Mouse (Mus musculus): ENCODE data around the gene Gtse1. TPM values are rescaled to one million over a fixed set of nuclear protein-coding genes. Genes with fewer than 3 reads are reported as not detected.

Gtse1 gene
- polyA plus RNA-seq, 1 experiment from 2014 or later, result 53.2 TPM

GRCm38 (mm10) chr15:85909492-85909829 is 49.9 kb downstream of the Gtse1 start:
- no peak for DNase-seq (ENCODE audit: low spot score)
- H3K4me3 ChIP-seq, result no peak overlapping the region
- no peaks in the 10 kb centered on the region for H3K9me3 ChIP-seq
- H3K4me1 ChIP-seq, result no peaks in the 10 kb centered on the region
- H3K27me3 ChIP-seq (replicated peaks; ENCODE audit: low read depth, poor library complexity, severe bottlenecking), result no peaks in the 10 kb centered on the region
- peaks cover 3% of the 10 kb centered on the region; the same call in 1 of the 2 replicates for H3K36me3 ChIP-seq (replicated peaks)
- H3K27ac ChIP-seq (replicated peaks), result no peak overlapping the region
- WGBS, result 91% methylated on average over 3 of the region's 3 CpGs

GRCm38 (mm10) chr15:85909931-85910330 is 50.4 kb downstream of the Gtse1 start:
- Histone ChIP-seq H3K9me3 (no peaks in the 10 kb centered on the region), H3K36me3 (replicated peaks) (peaks cover 3% of the 10 kb centered on the region; the same call in 1 of the 2 replicates), H3K27me3 (replicated peaks; ENCODE audit: low read depth, poor library complexity, severe bottlenecking) (no peaks in the 10 kb centered on the region), H3K4me3 (no peak overlapping the region), H3K27ac (replicated peaks) (no peak overlapping the region), H3K4me1 (no peaks in the 10 kb centered on the region)
- 74% methylated on average over 10 of the region's 10 CpGs for WGBS
- DNase-seq (ENCODE audit: low spot score), result no peak

GRCm38 (mm10) chr15:85913605-85914004 is 54.1 kb downstream of the Gtse1 start:
- peaks cover 6% of the 10 kb centered on the region for H3K9me3 ChIP-seq
- no peak overlapping the region for H3K27ac ChIP-seq (replicated peaks)
- peaks cover 15% of the 10 kb centered on the region for H3K36me3 ChIP-seq (replicated peaks)
- WGBS, result 35% methylated on average over 2 of the region's 2 CpGs
- peak; percentile 86 for DNase-seq (ENCODE audit: low spot score)
- H3K4me3 ChIP-seq, result no peak overlapping the region
- no peaks in the 10 kb centered on the region for H3K4me1 ChIP-seq
- no peaks in the 10 kb centered on the region for H3K27me3 ChIP-seq (replicated peaks; ENCODE audit: low read depth, poor library complexity, severe bottlenecking)

- WGBS, result 63% methylated on average over 8 of the region's 8 CpGs
- Histone ChIP-seq H3K4me1 (peaks cover 22% of the 10 kb centered on the region), H3K9me3 (peaks cover 6% of the 10 kb centered on the region), H3K27me3 (replicated peaks; ENCODE audit: low read depth, poor library complexity, severe bottlenecking) (no peaks in the 10 kb centered on the region), H3K4me3 (no peak overlapping the region), H3K36me3 (replicated peaks) (peaks cover 23% of the 10 kb centered on the region), H3K27ac (replicated peaks) (no peak overlapping the region)
- DNase-seq (ENCODE audit: low spot score), result no peak
Measured at GRCm38 (mm10) chr15:85919191-85919891, 59.8 kb downstream of the Gtse1 start.

GRCm38 (mm10) chr15:85919892-85920248 is 60.3 kb downstream of the Gtse1 start:
- 73% methylated on average over 8 of the region's 8 CpGs for WGBS
- peaks cover 23% of the 10 kb centered on the region for H3K36me3 ChIP-seq (replicated peaks)
- H3K4me3 ChIP-seq, result no peak overlapping the region
- H3K4me1 ChIP-seq, result peaks cover 22% of the 10 kb centered on the region
- H3K27ac ChIP-seq (replicated peaks), result no peak overlapping the region
- no peak for DNase-seq (ENCODE audit: low spot score)
- H3K27me3 ChIP-seq (replicated peaks; ENCODE audit: low read depth, poor library complexity, severe bottlenecking), result no peaks in the 10 kb centered on the region
- peaks cover 6% of the 10 kb centered on the region for H3K9me3 ChIP-seq

GRCm38 (mm10) chr15:85921855-85922254 is 62.3 kb downstream of the Gtse1 start:
- no peak for DNase-seq (ENCODE audit: low spot score)

More at GRCm38 (mm10) chr15:85921855-85922254, 62.3 kb downstream of the Gtse1 start:
- H3K27me3 ChIP-seq (replicated peaks; ENCODE audit: low read depth, poor library complexity, severe bottlenecking), result no peaks in the 10 kb centered on the region
- H3K4me3 ChIP-seq, result no peak overlapping the region
- peaks cover 23% of the 10 kb centered on the region for H3K36me3 ChIP-seq (replicated peaks)
- no peak overlapping the region for H3K27ac ChIP-seq (replicated peaks)
- peaks cover 22% of the 10 kb centered on the region for H3K4me1 ChIP-seq
- WGBS, result 90% methylated on average over 11 of the region's 11 CpGs
- no peaks in the 10 kb centered on the region for H3K9me3 ChIP-seq

Other genes with a start within 250 kb of the Gtse1 start
- 0.29 and 0.75 TPM in 2 replicates for gene Ppara, start 124.8 kb upstream of the Gtse1 start, polyA plus RNA-seq (2016; fragmentation: Nextera tagmentation; extraction: Ambion mirVana)
- gene Cdpf1, start 48.0 kb upstream of the Gtse1 start, polyA plus RNA-seq (2016; fragmentation: Nextera tagmentation; extraction: Ambion mirVana), result 32.2 and 34.2 TPM in 2 replicates
- 0.04 TPM in 2 replicates for gene Pkdrej, start 38.0 kb upstream of the Gtse1 start, polyA plus RNA-seq (2016; fragmentation: Nextera tagmentation; extraction: Ambion mirVana)
- gene Ttc38, start 27.4 kb upstream of the Gtse1 start, polyA plus RNA-seq (2016; fragmentation: Nextera tagmentation; extraction: Ambion mirVana), result 2.2 and 3.1 TPM in 2 replicates
- gene Trmu, start 19.6 kb downstream of the Gtse1 start, polyA plus RNA-seq (2016; fragmentation: Nextera tagmentation; extraction: Ambion mirVana), result 38.9 and 42.5 TPM in 2 replicates
- gene Celsr1, start 174.0 kb downstream of the Gtse1 start, polyA plus RNA-seq (2016; fragmentation: Nextera tagmentation; extraction: Ambion mirVana), result 1.2 and 1.5 TPM in 2 replicates
- 13.7 and 13.8 TPM in 2 replicates for gene Gramd4, start 197.9 kb downstream of the Gtse1 start, polyA plus RNA-seq (2016; fragmentation: Nextera tagmentation; extraction: Ambion mirVana)

Measured in embryonic facial prominence, embryonic 10.5 days (tissue).